Comparison of ENCODE assay signal across 14 mouse cellular contexts in the genomic region with DNA sequence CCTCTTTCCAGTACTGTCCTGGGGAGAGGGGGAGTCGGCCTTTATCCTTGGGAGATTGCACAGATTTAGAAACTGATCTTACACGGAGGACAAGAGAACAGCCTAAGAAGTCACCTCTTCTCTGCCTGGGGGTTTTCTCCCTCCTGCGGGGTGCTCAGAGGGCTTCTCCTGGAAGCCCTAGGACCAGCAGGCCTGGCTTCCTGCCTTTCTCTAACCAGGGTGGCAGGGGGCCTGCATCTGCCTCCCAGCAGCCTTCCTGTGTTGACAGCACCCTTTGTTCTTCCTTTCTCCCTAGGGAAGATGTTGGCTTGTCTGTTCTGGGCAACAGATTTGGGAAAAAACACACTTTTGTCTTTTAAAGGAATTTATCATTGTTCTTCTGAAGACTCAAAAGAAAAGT.
A peak's percentile ranks its signal among the peaks of the same experiment; 100 is the strongest.
DNase-seq lines count a peak whose midpoint lies in the region; ATAC-seq and TF ChIP-seq lines count a peak whose summit lies in the region.
"Had no signal": no experiment of that assay in that cellular context is flagged by ENCODE, and none has a peak within 500 bp of the region (broad histone marks: within the 10 kb centered on the region; RNA-seq: fewer than 3 reads in every experiment).

No protein-coding gene starts in this region.

- no peak for TF ChIP-seq CTCF in lung, postnatal 0 days (IDR thresholded peaks at IDR 0.05)

- 41% methylated on average over 3 of the region's 3 CpGs for WGBS in lung, postnatal 0 days
- WGBS in heart, embryonic 13.5 days, result 18% methylated on average over 3 of the region's 3 CpGs

- no peak overlapping the region for H3K4me2 ChIP-seq in lung, postnatal 0 days (replicated peaks; ENCODE audit: low read depth, low read length)
- no peak overlapping the region for H3K4me2 ChIP-seq in heart, embryonic 13.5 days
- H3K4me2 ChIP-seq: hindbrain, embryonic 13.5 days had no signal

- H3K9ac ChIP-seq in lung, postnatal 0 days (replicated peaks; ENCODE audit: low read depth), result no peak overlapping the region
- H3K9ac ChIP-seq in heart, embryonic 13.5 days, result no peak overlapping the region
- H3K9ac ChIP-seq: hindbrain, embryonic 13.5 days had no signal

- no peak overlapping the region for H3K27ac ChIP-seq in lung, postnatal 0 days (ENCODE audit: low read length)
- H3K27ac ChIP-seq in heart, embryonic 13.5 days (replicated peaks), result 0 out of 2 replicates have a peak overlapping the region, but pooled peaks have one; percentile 17
- H3K27ac ChIP-seq: hindbrain, embryonic 13.5 days had no signal

- intact Hi-C loops in left cerebral cortex, postnatal 25 days (cut with DNase I), result no loop called here

- H3K36me3 ChIP-seq in lung, postnatal 0 days (ENCODE audit: insufficient read depth, low read length), result no peaks in the 10 kb centered on the region
- no peaks in the 10 kb centered on the region for H3K36me3 ChIP-seq in heart, embryonic 13.5 days
- H3K36me3 ChIP-seq: hindbrain, embryonic 13.5 days had no signal

- TF ChIP-seq EP300 in lung, postnatal 0 days (IDR thresholded peaks at IDR 0.05), result 0 out of 2 replicates have a peak, but pooled peaks have one; percentile 13

- no peak for ATAC-seq in lung, postnatal 0 days
- no peak for ATAC-seq in heart, embryonic 13.5 days (ENCODE audit: extremely low read depth, insufficient number of reproducible peaks, low FRiP score, low TSS enrichment)

- H3K4me1 ChIP-seq in lung, postnatal 0 days (ENCODE audit: insufficient read depth, low read depth, low read length), result no peaks in the 10 kb centered on the region
- H3K4me1 ChIP-seq in heart, embryonic 13.5 days, result peaks cover 24% of the 10 kb centered on the region

- H3K4me3 ChIP-seq in lung, postnatal 0 days (ENCODE audit: low read depth, low read length), result no peak overlapping the region
- H3K4me3 ChIP-seq in heart, embryonic 13.5 days, result no peak overlapping the region
- H3K4me3 ChIP-seq: erythroblast, embryonic 14.5 days; hindbrain, embryonic 13.5 days; myocyte had no signal

- no peaks in the 10 kb centered on the region for H3K27me3 ChIP-seq in lung, postnatal 0 days (replicated peaks; ENCODE audit: insufficient read depth, low read length)
- H3K27me3 ChIP-seq in heart, embryonic 13.5 days (replicated peaks), result no peaks in the 10 kb centered on the region
- H3K27me3 ChIP-seq: hindbrain, embryonic 13.5 days had no signal

- H3K9me3 ChIP-seq in lung, postnatal 0 days (ENCODE audit: low read length), result no peaks in the 10 kb centered on the region
- H3K9me3 ChIP-seq in heart, embryonic 13.5 days, result no peaks in the 10 kb centered on the region
- H3K9me3 ChIP-seq: hindbrain, embryonic 13.5 days had no signal

- peak; percentile 13 for DNase-seq in embryo, embryonic 9.5 days (ENCODE audit: extremely low spot score)
- no peak for DNase-seq in embryo, embryonic 10 days (ENCODE audit: low spot score)
- DNase-seq in lung, postnatal 0 days (ENCODE audit: low spot score), result no peak
- no peak for DNase-seq in lung, postnatal 36 days
- DNase-seq in kidney, postnatal 14 days, result peak; percentile 62
- no peak for DNase-seq in left cerebral cortex, postnatal 25 days (ENCODE audit: low spot score in 2 of 2)
- DNase-seq in cerebellum, adult 11-12 months, result no peak
- DNase-seq: cerebellum, adult 9-11 months; layer of hippocampus, postnatal 36 days; right cerebral cortex, adult 18-20 months had no signal

Comparison
In these comparisons a context has a peak if more than half of its experiments do, and no peak if none do; other contexts are left out.
1. DNase-seq: peak in embryo, embryonic 9.5 days (single experiment) and kidney, postnatal 14 days (single experiment); none in embryo, embryonic 10 days (single experiment), lung, postnatal 0 days (single experiment), lung, postnatal 36 days (single experiment), left cerebral cortex, postnatal 25 days (0 of 2) and cerebellum, adult 11-12 months (single experiment).